ENCODE assay signal across 20 mouse cellular contexts in the genomic region with DNA sequence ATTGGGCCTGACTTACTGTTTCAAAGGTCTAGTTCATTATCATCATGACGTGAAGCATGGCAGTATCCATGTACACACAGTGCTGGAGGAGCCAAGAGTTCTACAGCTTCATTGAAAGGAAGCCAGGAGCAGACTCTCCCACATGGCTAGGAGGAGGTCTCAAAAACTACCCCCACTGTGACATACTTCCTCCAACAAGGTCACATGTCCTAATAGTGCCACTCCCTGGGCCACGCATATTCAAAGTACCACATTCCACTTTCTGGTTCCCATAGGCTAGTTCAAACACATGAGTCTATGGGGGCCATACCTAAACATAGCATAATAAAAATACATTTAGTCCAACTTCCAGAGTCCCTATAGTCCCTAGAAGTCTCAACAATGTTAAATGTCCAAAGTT.
A peak's percentile ranks its signal among the peaks of the same experiment; 100 is the strongest.
DNase-seq lines count a peak whose midpoint lies in the region; ATAC-seq and TF ChIP-seq lines count a peak whose summit lies in the region.
"Had no signal": no experiment of that assay in that cellular context is flagged by ENCODE, and none has a peak within 500 bp of the region (broad histone marks: within the 10 kb centered on the region; RNA-seq: fewer than 3 reads in every experiment).

No protein-coding gene starts in this region.

- H3K9me3 ChIP-seq in intestine, embryonic 14.5 days (ENCODE audit: control insufficient read depth, low read length) = peaks cover 11% of the 10 kb centered on the region
- H3K9me3 ChIP-seq in intestine, postnatal 0 days (ENCODE audit: control insufficient read depth) = peaks cover 11% of the 10 kb centered on the region; the same call in 1 of the 2 replicates

- H3K27me3 ChIP-seq in intestine, embryonic 14.5 days (replicated peaks; ENCODE audit: control insufficient read depth, insufficient read depth, low read length) = no peaks in the 10 kb centered on the region
- H3K27me3 ChIP-seq in intestine, postnatal 0 days (replicated peaks; ENCODE audit: control insufficient read depth, insufficient read depth, low read length) = no peaks in the 10 kb centered on the region
- H3K27me3 ChIP-seq: embryonic facial prominence, embryonic 12.5 days; forebrain, embryonic 13.5 days; forebrain, embryonic 15.5 days; Patski had no signal

- H3K4me1 ChIP-seq in intestine, embryonic 14.5 days (replicated peaks; ENCODE audit: control insufficient read depth, insufficient read depth, low read length) = no peaks in the 10 kb centered on the region
- no peaks in the 10 kb centered on the region for H3K4me1 ChIP-seq in intestine, postnatal 0 days (replicated peaks; ENCODE audit: control insufficient read depth, insufficient read depth, low read length)
- H3K4me1 ChIP-seq: embryonic facial prominence, embryonic 10.5 days; embryonic facial prominence, embryonic 12.5 days; forebrain, embryonic 13.5 days; forebrain, embryonic 15.5 days had no signal

- H3K36me3 ChIP-seq in intestine, embryonic 14.5 days (ENCODE audit: control insufficient read depth, insufficient read depth, low read length) = peaks cover 5% of the 10 kb centered on the region; the same call in 1 of the 2 replicates
- H3K36me3 ChIP-seq in intestine, postnatal 0 days (ENCODE audit: control insufficient read depth, insufficient read depth) = peaks cover 17% of the 10 kb centered on the region

- no peak for ATAC-seq in intestine, embryonic 14.5 days (replicated peaks; ENCODE audit: low FRiP score, low TSS enrichment, low read depth)
- no peak for ATAC-seq in intestine, postnatal 0 days
- ATAC-seq: activated CD4-positive, CD25-positive, alpha-beta regulatory T cell, adult 4 months; forebrain, embryonic 13.5 days; forebrain, embryonic 15.5 days; forebrain, postnatal 0 days; Patski had no signal

- H3K9ac ChIP-seq in intestine, embryonic 14.5 days (ENCODE audit: low read length) = no peak overlapping the region
- H3K9ac ChIP-seq in intestine, postnatal 0 days (ENCODE audit: low read depth, low read length) = no peak overlapping the region
- H3K9ac ChIP-seq: embryonic facial prominence, embryonic 12.5 days; forebrain, embryonic 13.5 days; forebrain, embryonic 15.5 days; forebrain, postnatal 0 days had no signal

- TF ChIP-seq CTCF in intestine, postnatal 0 days (IDR thresholded peaks at IDR 0.05; ENCODE audit: low read depth) = no peak

- H3K4me2 ChIP-seq in intestine, embryonic 14.5 days (ENCODE audit: low read length) = no peak overlapping the region
- H3K4me2 ChIP-seq in intestine, postnatal 0 days (replicated peaks; ENCODE audit: low read depth) = no peak overlapping the region
- H3K4me2 ChIP-seq: embryonic facial prominence, embryonic 12.5 days; forebrain, embryonic 13.5 days; forebrain, embryonic 15.5 days had no signal

- intact Hi-C loops in left cerebral cortex, postnatal 10 days (cut with DNase I) = no loop called here

- peak; percentile 37 for DNase-seq in intestine, embryonic 14.5 days (ENCODE audit: low spot score)
- DNase-seq in R1 (ENCODE audit: low read depth, low spot score) = peak; percentile 80
- DNase-seq in kidney, postnatal 36 days = no peak
- no peak for DNase-seq in left cerebral cortex, postnatal 10 days (ENCODE audit: extremely low spot score in 1 of 2, low spot score in 2 of 2)
- DNase-seq: adrenal gland, adult 8-10 months; adrenal gland, postnatal 14 days; adrenal gland, postnatal 36 days; cerebellum, adult 11-12 months; cerebellum, adult 2 months; cerebellum, adult 9-10 months; cerebellum, postnatal 10 days; cerebellum, postnatal 25 days; forebrain, postnatal 0 days had no signal

- 87% methylated on average over 2 of the region's 2 CpGs for WGBS in intestine, embryonic 14.5 days
- WGBS in intestine, postnatal 0 days = 77% methylated on average over 2 of the region's 2 CpGs

- no peak overlapping the region for H3K4me3 ChIP-seq in intestine, embryonic 14.5 days (ENCODE audit: low read depth, low read length)
- H3K4me3 ChIP-seq in intestine, postnatal 0 days (ENCODE audit: low read depth, low read length) = no peak overlapping the region
- H3K4me3 ChIP-seq: embryonic facial prominence, embryonic 10.5 days; embryonic facial prominence, embryonic 12.5 days; forebrain, embryonic 13.5 days; forebrain, embryonic 15.5 days had no signal

- H3K27ac ChIP-seq in intestine, embryonic 14.5 days (ENCODE audit: low read depth) = no peak overlapping the region
- H3K27ac ChIP-seq in intestine, postnatal 0 days (ENCODE audit: low read depth, low read length) = no peak overlapping the region
- H3K27ac ChIP-seq: embryonic facial prominence, embryonic 10.5 days; embryonic facial prominence, embryonic 12.5 days; forebrain, embryonic 13.5 days; forebrain, embryonic 15.5 days had no signal

Comparison
In these comparisons a context has a peak if more than half of its experiments do, and no peak if none do; other contexts are left out.
1. DNase-seq: peak in intestine, embryonic 14.5 days (single experiment) and R1 (single experiment); none in kidney, postnatal 36 days (0 of 2) and left cerebral cortex, postnatal 10 days (0 of 2).